Mouse (Mus musculus) lung, adult 2 months (tissue): ENCODE measurements around the gene Tfpi.

Source experiments
- CTCF ChIP-seq: fragments of 200-500 bp; IDR thresholded peaks from 2 replicates; pipeline ENCODE4 v1.5.1; 2011; ENCODE audit warnings: mild to moderate bottlenecking, low read length, control low read depth; ENCODE audit not compliant: insufficient read depth
- POLR2A ChIP-seq: fragments of 200-500 bp; IDR thresholded peaks from 2 replicates; pipeline ENCODE4 v1.6.1; 2011; ENCODE audit warnings: low read depth, mild to moderate bottlenecking, control low read depth, low read length, borderline replicate concordance; ENCODE audit errors: extremely low read depth

GRCm38 (mm10) chr2:84475601-84476000 is 974 bp downstream of the Tfpi start:
- TF ChIP-seq CTCF (no peak), POLR2A (no peak)
